Mouse (Mus musculus): ENCODE results near the gene Cops2.

- TF ChIP-seq CTCF (IDR thresholded peaks at IDR 0.05; ENCODE audit: borderline replicate concordance, insufficient read depth, low read length) (no peak), POLR2A (IDR thresholded peaks at IDR 0.05; ENCODE audit: low read depth, low read length) (no peak)
These were observed 38.5 kb downstream of the Cops2 start for GRCm38 (mm10) chr2:125820397-125820796.

Data from embryonic fibroblast, embryonic 13.5 days (primary cell).